Mouse (Mus musculus) myocyte (in vitro differentiated cells): ENCODE measurements around the gene Tmed6.

Experiments
- E2F4 ChIP-seq: IDR thresholded peaks from one replicate; pipeline ENCODE4 v1.6.1; 2011; ENCODE audit warnings: mild to moderate bottlenecking, control low read depth, moderate library complexity; ENCODE audit not compliant: insufficient read depth
- MYOD1 ChIP-seq, 3 experiments: IDR thresholded peaks; one replicate each; pipeline ENCODE4 v1.6.1; 2011; ENCODE audit warnings: control low read depth in 2 of 3, low read depth in 2 of 3, mild to moderate bottlenecking in 2 of 3, moderate library complexity in 1 of 3; ENCODE audit not compliant: insufficient read length in 2 of 3, control insufficient read depth in 1 of 3
- MYOG ChIP-seq, 3 experiments: IDR thresholded peaks; one replicate each; pipeline ENCODE4 v1.6.1; 2011; ENCODE audit warnings: control low read depth in 2 of 3, low read depth in 2 of 3, mild to moderate bottlenecking in 2 of 3; ENCODE audit not compliant: insufficient read length in 2 of 3, control insufficient read depth in 1 of 3, insufficient read depth in 1 of 3
- POLR2A ChIP-seq: IDR thresholded peaks from one replicate; pipeline ENCODE4 v1.6.1; 2011; ENCODE audit warnings: low read depth, mild to moderate bottlenecking, control low read depth, moderate library complexity; ENCODE audit not compliant: insufficient read length
- POLR2AphosphoS2 ChIP-seq: IDR thresholded peaks from one replicate; pipeline ENCODE4 v1.6.1; 2011; ENCODE audit warnings: low read depth, control low read depth; ENCODE audit not compliant: insufficient read length
- REST ChIP-seq: IDR thresholded peaks from one replicate; pipeline ENCODE4 v1.6.1; 2011; ENCODE audit warnings: mild to moderate bottlenecking, control low read depth, moderate library complexity; ENCODE audit not compliant: insufficient read depth, insufficient read length
- TCF12 ChIP-seq: IDR thresholded peaks from one replicate; pipeline ENCODE4 v1.6.1; 2011; ENCODE audit warnings: mild to moderate bottlenecking, control low read depth; ENCODE audit not compliant: poor library complexity, insufficient read depth, severe bottlenecking
- USF1 ChIP-seq: IDR thresholded peaks from one replicate; pipeline ENCODE4 v1.6.1; 2011; ENCODE audit warnings: low read depth, mild to moderate bottlenecking, control low read depth, moderate library complexity

DNA sequence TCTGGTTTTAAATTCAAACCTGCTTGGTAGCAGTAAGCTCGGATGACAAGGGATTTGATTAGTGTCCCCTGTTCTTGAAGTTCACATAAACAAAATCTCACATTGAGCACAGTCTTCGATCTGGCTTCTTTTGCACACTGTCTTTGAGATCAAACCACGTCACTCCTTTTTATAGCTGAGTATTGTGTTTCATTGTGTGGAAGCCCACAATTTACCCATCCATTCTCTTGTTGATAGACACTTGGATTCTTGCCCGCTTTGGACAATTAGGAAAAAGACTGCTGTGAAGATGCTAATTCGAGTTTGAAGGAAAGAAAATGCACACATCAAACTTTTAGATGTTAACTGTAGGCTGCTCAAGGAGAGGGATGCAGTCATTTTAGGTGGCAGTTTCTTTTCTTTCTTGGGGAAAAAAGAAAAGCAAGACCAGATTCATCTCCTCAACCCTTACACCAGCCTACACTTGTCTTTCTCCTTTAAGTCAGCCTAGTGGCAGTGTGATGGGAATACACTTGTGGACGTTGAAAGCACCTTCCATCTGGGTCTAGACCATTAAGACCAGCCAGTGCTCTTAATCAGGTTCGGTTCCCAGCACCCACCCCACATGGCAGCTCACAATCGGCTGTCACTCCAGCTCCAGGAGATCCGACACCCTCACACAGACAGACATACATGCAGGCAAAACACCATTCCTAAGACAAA, 45.3 kb upstream of the Tmed6 start:
- no peak for TF ChIP-seq POLR2A
- no peak for TF ChIP-seq E2F4
- no peak for TF ChIP-seq REST
- TF ChIP-seq MYOD1 (IDR thresholded peaks at IDR 0.05; ENCODE audit: control insufficient read depth in 1 of 3, insufficient read length in 2 of 3, low read depth in 2 of 3): no peak
- no peak for TF ChIP-seq USF1
- no peak for TF ChIP-seq MYOG (IDR thresholded peaks at IDR 0.05; ENCODE audit: control insufficient read depth in 1 of 3, insufficient read depth in 1 of 3, insufficient read length in 2 of 3, low read depth in 2 of 3)
- TF ChIP-seq POLR2AphosphoS2: no peak
- TF ChIP-seq TCF12: no peak
